ENCODE assay signal across 12 mouse cellular contexts in genomic region chr10:120726369-120726768, GRCm38 (mm10).
"Had no signal": no experiment of that assay in that cellular context is flagged by ENCODE, and none has a peak within 500 bp of the region (broad histone marks: within the 10 kb centered on the region; RNA-seq: fewer than 3 reads in every experiment).

No protein-coding gene starts in this region.

- DNase-seq: left cerebral cortex, postnatal 4 days; liver; liver, embryonic 13.5 days; liver, postnatal 0 days; lung, adult 18-20 months; lung, adult 2 months; lung, embryonic 14.5 days; lung, postnatal 10 days; lung, postnatal 14 days; lung, postnatal 36 days; lung, postnatal 4 days; midbrain, embryonic 14.5 days had no signal
